8 mouse cellular contexts compared by ENCODE assay signal in the genomic region with DNA sequence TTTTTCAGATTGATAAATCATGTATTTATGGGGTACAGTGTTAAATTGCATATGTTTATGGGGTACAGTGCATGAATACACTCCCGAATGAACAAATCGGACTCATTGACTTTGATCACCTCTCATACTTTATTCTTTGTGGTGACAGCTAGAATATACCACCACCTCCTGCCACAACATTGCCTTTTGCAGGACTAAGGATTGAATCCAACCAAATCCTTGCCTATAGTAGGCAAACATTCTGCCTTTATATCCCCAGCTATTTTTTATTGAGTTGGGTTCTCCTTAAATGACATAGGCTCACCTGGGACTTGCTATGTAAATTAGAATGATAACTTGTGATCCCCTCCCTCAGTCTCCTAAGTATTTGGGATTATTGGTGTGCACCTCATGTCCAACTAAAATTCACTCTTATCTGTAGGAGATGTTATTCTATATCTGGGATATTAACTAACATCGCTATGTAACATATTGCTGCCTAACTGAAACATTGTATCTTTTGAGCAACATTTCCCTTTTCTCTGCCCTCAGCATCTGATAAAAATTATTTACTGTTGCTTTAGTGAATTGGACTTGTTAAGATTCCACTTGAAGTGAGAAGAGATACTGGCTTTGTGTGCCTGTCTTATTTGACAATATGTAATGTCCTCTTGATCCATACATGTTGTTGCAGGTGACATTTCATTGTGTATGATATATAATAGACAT. TPM values are rescaled to one million over a fixed set of nuclear protein-coding genes. Genes with fewer than 3 reads are reported as not detected.
DNase-seq lines count a peak whose midpoint lies in the region; ATAC-seq and TF ChIP-seq lines count a peak whose summit lies in the region.
"Had no signal": no experiment of that assay in that cellular context is flagged by ENCODE, and none has a peak within 500 bp of the region (broad histone marks: within the 10 kb centered on the region; RNA-seq: fewer than 3 reads in every experiment).

No protein-coding gene starts in this region.

- H3K9me3 ChIP-seq in lung, embryonic 16.5 days (ENCODE audit: control insufficient read depth, low read length) = no peaks in the 10 kb centered on the region
- no peaks in the 10 kb centered on the region for H3K9me3 ChIP-seq in forebrain, embryonic 12.5 days
- H3K9me3 ChIP-seq in limb, embryonic 14.5 days (ENCODE audit: control insufficient read depth, low read length) = no peaks in the 10 kb centered on the region
- H3K9me3 ChIP-seq in stomach, embryonic 15.5 days = no peaks in the 10 kb centered on the region

- no peak for DNase-seq in lung, postnatal 10 days
- DNase-seq in limb, embryonic 14.5 days (ENCODE audit: low spot score) = no peak
- no peak for DNase-seq in frontal cortex, adult 2 months (ENCODE audit: extremely low spot score in 1 of 2, low spot score in 1 of 2)
- DNase-seq in retina, embryonic 14.5 days (ENCODE audit: low spot score) = no peak
- DNase-seq: adrenal gland, postnatal 36 days had no signal

- WGBS in lung, embryonic 16.5 days = 51% methylated on average over 3 of the region's 3 CpGs
- WGBS in forebrain, embryonic 12.5 days = 79% methylated on average over 3 of the region's 3 CpGs
- WGBS in limb, embryonic 14.5 days = 75% methylated on average over 3 of the region's 3 CpGs
- WGBS in stomach, embryonic 15.5 days = 62% methylated on average over 3 of the region's 3 CpGs

- TF ChIP-seq POLR2A in limb, embryonic 14.5 days (IDR thresholded peaks at IDR 0.05; ENCODE audit: borderline replicate concordance, extremely low read depth, insufficient read depth, insufficient read length) = no peak

- H3K9ac ChIP-seq in lung, embryonic 16.5 days (ENCODE audit: low read length) = peak overlapping the region; percentile 84
- peak overlapping the region; percentile 77; the same call in 1 of the 2 replicates for H3K9ac ChIP-seq in forebrain, embryonic 12.5 days
- peak overlapping the region; percentile 78 for H3K9ac ChIP-seq in limb, embryonic 14.5 days (ENCODE audit: low read depth, low read length, severe bottlenecking)
- H3K9ac ChIP-seq in stomach, embryonic 15.5 days = no peak overlapping the region

- no peak overlapping the region for H3K27ac ChIP-seq in lung, embryonic 16.5 days (ENCODE audit: low read length)
- peak overlapping the region; percentile 97 for H3K27ac ChIP-seq in forebrain, embryonic 12.5 days
- H3K27ac ChIP-seq in limb, embryonic 14.5 days (replicated peaks; ENCODE audit: low read depth, low read length) = peak overlapping the region; percentile 94
- H3K27ac ChIP-seq in stomach, embryonic 15.5 days = peak overlapping the region; percentile 97; the same call in 1 of the 2 replicates

- H3K27me3 ChIP-seq in lung, embryonic 16.5 days (ENCODE audit: control insufficient read depth, insufficient read depth, low read depth, low read length) = peaks cover 3% of the 10 kb centered on the region; the same call in 1 of the 2 replicates
- peaks cover 10% of the 10 kb centered on the region; the same call in 1 of the 2 replicates for H3K27me3 ChIP-seq in forebrain, embryonic 12.5 days
- H3K27me3 ChIP-seq in limb, embryonic 14.5 days (ENCODE audit: control insufficient read depth, insufficient read depth, low read length) = peaks cover 3% of the 10 kb centered on the region; the same call in 1 of the 2 replicates
- H3K27me3 ChIP-seq in stomach, embryonic 15.5 days (replicated peaks) = peaks cover 4% of the 10 kb centered on the region; the same call in 1 of the 2 replicates

- no peaks in the 10 kb centered on the region for H3K36me3 ChIP-seq in lung, embryonic 16.5 days (ENCODE audit: control insufficient read depth, insufficient read depth, low read length)
- no peaks in the 10 kb centered on the region for H3K36me3 ChIP-seq in forebrain, embryonic 12.5 days (replicated peaks)
- H3K36me3 ChIP-seq in limb, embryonic 14.5 days (ENCODE audit: control insufficient read depth, insufficient read depth, low read length) = no peaks in the 10 kb centered on the region
- H3K36me3 ChIP-seq in stomach, embryonic 15.5 days = no peaks in the 10 kb centered on the region

- H3K4me3 ChIP-seq in lung, embryonic 16.5 days (ENCODE audit: low read length) = peak overlapping the region; percentile 65
- peak overlapping the region; percentile 67 for H3K4me3 ChIP-seq in forebrain, embryonic 12.5 days (replicated peaks)
- H3K4me3 ChIP-seq in limb, embryonic 14.5 days (replicated peaks; ENCODE audit: low read length) = peak overlapping the region; percentile 57
- peak overlapping the region; percentile 62 for H3K4me3 ChIP-seq in stomach, embryonic 15.5 days (replicated peaks)

- H3K4me2 ChIP-seq in lung, embryonic 16.5 days (ENCODE audit: low read depth, low read length) = peak overlapping the region; percentile 63
- peak overlapping the region; percentile 53 for H3K4me2 ChIP-seq in forebrain, embryonic 12.5 days
- peak overlapping the region; percentile 55 for H3K4me2 ChIP-seq in limb, embryonic 14.5 days (replicated peaks; ENCODE audit: low read depth, low read length, severe bottlenecking)
- peak overlapping the region; percentile 47 for H3K4me2 ChIP-seq in stomach, embryonic 15.5 days

- no peak for ATAC-seq in lung, embryonic 16.5 days (ENCODE audit: low read depth)
- no peak for ATAC-seq in forebrain, embryonic 12.5 days (ENCODE audit: low FRiP score)
- no peak for ATAC-seq in limb, embryonic 14.5 days (ENCODE audit: low FRiP score, low read depth)
- ATAC-seq in stomach, embryonic 15.5 days (ENCODE audit: insufficient read depth, low FRiP score, low read depth) = no peak

- H3K4me1 ChIP-seq in lung, embryonic 16.5 days (replicated peaks; ENCODE audit: control insufficient read depth, insufficient read depth, low read length) = peaks cover 7% of the 10 kb centered on the region
- peaks cover 11% of the 10 kb centered on the region for H3K4me1 ChIP-seq in forebrain, embryonic 12.5 days
- H3K4me1 ChIP-seq in limb, embryonic 14.5 days (ENCODE audit: control insufficient read depth, insufficient read depth, low read length) = no peaks in the 10 kb centered on the region
- no peaks in the 10 kb centered on the region; the same call in 1 of the 2 replicates for H3K4me1 ChIP-seq in stomach, embryonic 15.5 days

RNA-seq across cellular contexts. Expression of a gene that starts 1.4 kb away (rescaled TPM):
- polyA plus RNA-seq in lung, embryonic 16.5 days (2015; fragmentation: Nextera tagmentation; extraction: Ambion mirVana) = 9.8 and 11.1 TPM in 2 replicates
- 21.8 and 24.9 TPM in 2 replicates for polyA plus RNA-seq in forebrain, embryonic 12.5 days (2016; fragmentation: Nextera tagmentation; extraction: Ambion mirVana)
- 27.8 and 34.5 TPM in 2 replicates for polyA plus RNA-seq in limb, embryonic 14.5 days (2012; rRNA removed)
- 25.0 and 25.1 TPM in 2 replicates for polyA plus RNA-seq in limb, embryonic 14.5 days (2014; fragmentation: Nextera tagmentation; extraction: Ambion mirVana)
- 10.8 and 12.9 TPM in 2 replicates for polyA plus RNA-seq in stomach, embryonic 15.5 days (2015; fragmentation: Nextera tagmentation; extraction: Ambion mirVana)
- 34.5 and 35.2 TPM in 2 replicates for polyA plus RNA-seq in frontal cortex, adult 2 months (2012; rRNA removed)
